Mouse (Mus musculus) limb, embryonic 12.5 days (tissue): ENCODE results near the gene Asic2. TPM values are rescaled to one million over a fixed set of nuclear protein-coding genes. Genes with fewer than 3 reads are reported as not detected.

ENCODE experiments used
- ATAC-seq: fragments of 200-750 bp; cut with Nextera tagmentation; 2 replicates; pipeline ENCODE4 v1.8.0; 2017; ENCODE audit warnings: low read depth, moderate TSS enrichment; ENCODE audit not compliant: insufficient number of reproducible peaks, insufficient read depth, low FRiP score, low TSS enrichment
- H3K27ac ChIP-seq: fragments of 300-500 bp; sonication (generic); 2 replicates; pipeline ENCODE4 v1.5.1; 2016; ENCODE audit warnings: mild to moderate bottlenecking, moderate library complexity
- H3K27me3 ChIP-seq: fragments of 300-500 bp; sonication (generic); 2 replicates; pipeline ENCODE4 v1.6.1; 2016; ENCODE audit warnings: mild to moderate bottlenecking, moderate library complexity
- H3K36me3 ChIP-seq: fragments of 300-500 bp; sonication (generic); 2 replicates; pipeline ENCODE4 v1.6.1; 2016; ENCODE audit warnings: mild to moderate bottlenecking, moderate library complexity
- H3K4me1 ChIP-seq: fragments of 300-500 bp; sonication (generic); replicated peaks from 2 replicates; pipeline ENCODE4 v1.6.1; 2016
- H3K4me2 ChIP-seq: fragments of 300-500 bp; sonication (generic); 2 replicates; pipeline ENCODE4 v1.6.1; 2016; ENCODE audit warnings: mild to moderate bottlenecking, moderate library complexity
- H3K4me3 ChIP-seq: fragments of 300-500 bp; sonication (generic); replicated peaks from 2 replicates; pipeline ENCODE4 v1.5.1; 2016; ENCODE audit warnings: mild to moderate bottlenecking
- H3K9ac ChIP-seq: fragments of 300-500 bp; sonication (generic); replicated peaks from 2 replicates; pipeline ENCODE4 v1.6.1; 2016; ENCODE audit warnings: mild to moderate bottlenecking, moderate library complexity
- H3K9me3 ChIP-seq: fragments of 300-500 bp; sonication (generic); 2 replicates; pipeline ENCODE4 v1.6.1; 2016; ENCODE audit warnings: mild to moderate bottlenecking, moderate library complexity
- WGBS: fragments of 180-500 bp; shearing (Covaris S2); methylation state at CpG from one replicate; pipeline ENCODE4 v1.1.7; 2016; 5-methylcytosine and 5-hydroxymethylcytosine counted together
- polyA plus RNA-seq: library from polyadenylated mRNA; unstranded; fragments of >200 nt; fragmentation: Nextera tagmentation; extraction: Ambion mirVana; gene quantifications from 2 replicates; pipeline ENCODE4 v1.2.1, GENCODE M21; 2016

Gene Asic2
- polyA plus RNA-seq, 1 experiment from 2014 or later: 0.51 TPM

GRCm38 (mm10) chr11:81092161-81092560 is 876.1 kb downstream of the Asic2 start:
- 92% methylated on average over 2 of the region's 2 CpGs for WGBS
- no peak for ATAC-seq

GRCm38 (mm10) chr11:81083822-81084221 is 884.4 kb downstream of the Asic2 start:
- Histone ChIP-seq H3K4me1 (0 out of 2 replicates have a peak, but pooled peaks cover 3% of the 10 kb centered on the region), H3K27me3 (no peaks in the 10 kb centered on the region), H3K4me3 (no peak overlapping the region), H3K36me3 (no peaks in the 10 kb centered on the region), H3K9ac (no peak overlapping the region), H3K4me2 (no peak overlapping the region), H3K9me3 (no peaks in the 10 kb centered on the region), H3K27ac (no peak overlapping the region)
- no peak for ATAC-seq
- 81% methylated on average over 4 of the region's 4 CpGs for WGBS

More at GRCm38 (mm10) chr11:81092161-81092560, 876.1 kb downstream of the Asic2 start:
- no peaks in the 10 kb centered on the region for H3K36me3 ChIP-seq
- no peak overlapping the region for H3K4me3 ChIP-seq
- H3K27ac ChIP-seq: no peak overlapping the region
- no peaks in the 10 kb centered on the region; the same call in 1 of the 2 replicates for H3K27me3 ChIP-seq
- H3K9me3 ChIP-seq: no peaks in the 10 kb centered on the region
- no peak overlapping the region for H3K4me2 ChIP-seq
- peaks cover 16% of the 10 kb centered on the region for H3K4me1 ChIP-seq
- H3K9ac ChIP-seq: no peak overlapping the region

GRCm38 (mm10) chr11:81080076-81080805 is 888.0 kb downstream of the Asic2 start:
- Histone ChIP-seq H3K36me3 (no peaks in the 10 kb centered on the region), H3K9ac (no peak overlapping the region), H3K27ac (no peak overlapping the region), H3K4me1 (0 out of 2 replicates have a peak, but pooled peaks cover 3% of the 10 kb centered on the region), H3K27me3 (no peaks in the 10 kb centered on the region), H3K9me3 (no peaks in the 10 kb centered on the region), H3K4me3 (no peak overlapping the region), H3K4me2 (no peak overlapping the region)
- 75% methylated on average over 11 of the region's 11 CpGs for WGBS
- ATAC-seq: no peak

GRCm38 (mm10) chr11:81079237-81079636 is 889.0 kb downstream of the Asic2 start:
- no peak for ATAC-seq
- Histone ChIP-seq H3K27me3 (no peaks in the 10 kb centered on the region), H3K4me1 (0 out of 2 replicates have a peak, but pooled peaks cover 3% of the 10 kb centered on the region), H3K4me3 (no peak overlapping the region), H3K27ac (no peak overlapping the region), H3K4me2 (no peak overlapping the region), H3K9ac (no peak overlapping the region), H3K9me3 (no peaks in the 10 kb centered on the region), H3K36me3 (no peaks in the 10 kb centered on the region)
- WGBS: 79% methylated on average over 3 of the region's 3 CpGs

GRCm38 (mm10) chr11:81071836-81072235 is 896.4 kb downstream of the Asic2 start:
- H3K9me3 ChIP-seq: no peaks in the 10 kb centered on the region
- H3K4me1 ChIP-seq: no peaks in the 10 kb centered on the region
- ATAC-seq: no peak
- no peaks in the 10 kb centered on the region for H3K27me3 ChIP-seq
- H3K4me3 ChIP-seq: no peak overlapping the region
- H3K4me2 ChIP-seq: no peak overlapping the region
- 93% methylated on average over 4 of the region's 4 CpGs for WGBS
- H3K36me3 ChIP-seq: no peaks in the 10 kb centered on the region
- no peak overlapping the region for H3K9ac ChIP-seq
- H3K27ac ChIP-seq: no peak overlapping the region

- no peak overlapping the region for H3K4me2 ChIP-seq
- H3K9me3 ChIP-seq: no peaks in the 10 kb centered on the region
- no peak overlapping the region for H3K27ac ChIP-seq
- ATAC-seq: no peak
- no peak overlapping the region for H3K9ac ChIP-seq
- no peaks in the 10 kb centered on the region for H3K4me1 ChIP-seq
- H3K27me3 ChIP-seq: no peaks in the 10 kb centered on the region
- H3K4me3 ChIP-seq: no peak overlapping the region
- 85% methylated on average over 11 of the region's 11 CpGs for WGBS
- no peaks in the 10 kb centered on the region for H3K36me3 ChIP-seq
These were observed 902.9 kb downstream of the Asic2 start for GRCm38 (mm10) chr11:81065386-81065785.

- H3K4me1 ChIP-seq: no peaks in the 10 kb centered on the region
- H3K27me3 ChIP-seq: no peaks in the 10 kb centered on the region
- no peak for ATAC-seq
- H3K9me3 ChIP-seq: no peaks in the 10 kb centered on the region
- no peak overlapping the region for H3K9ac ChIP-seq
- no peak overlapping the region for H3K4me3 ChIP-seq
- H3K36me3 ChIP-seq: no peaks in the 10 kb centered on the region
- WGBS: 90% methylated on average over 2 of the region's 2 CpGs
- no peak overlapping the region for H3K27ac ChIP-seq
- no peak overlapping the region for H3K4me2 ChIP-seq
These were observed 904.3 kb downstream of the Asic2 start for GRCm38 (mm10) chr11:81064006-81064405.

GRCm38 (mm10) chr11:81060077-81060476 is 908.2 kb downstream of the Asic2 start:
- no peaks in the 10 kb centered on the region for H3K4me1 ChIP-seq
- 80% methylated on average over 2 of the region's 2 CpGs for WGBS
- no peaks in the 10 kb centered on the region for H3K27me3 ChIP-seq
- H3K36me3 ChIP-seq: no peaks in the 10 kb centered on the region
- H3K9me3 ChIP-seq: no peaks in the 10 kb centered on the region
- no peak overlapping the region for H3K9ac ChIP-seq
- ATAC-seq: no peak
- H3K27ac ChIP-seq: no peak overlapping the region
- H3K4me2 ChIP-seq: no peak overlapping the region
- H3K4me3 ChIP-seq: no peak overlapping the region

GRCm38 (mm10) chr11:81059546-81059945 is 908.7 kb downstream of the Asic2 start:
- H3K9me3 ChIP-seq: no peaks in the 10 kb centered on the region
- H3K9ac ChIP-seq: no peak overlapping the region
- no peak for ATAC-seq
- no peaks in the 10 kb centered on the region for H3K27me3 ChIP-seq
- WGBS: 85% methylated on average over 9 of the region's 9 CpGs
- no peaks in the 10 kb centered on the region for H3K36me3 ChIP-seq
- no peak overlapping the region for H3K4me2 ChIP-seq
- no peaks in the 10 kb centered on the region for H3K4me1 ChIP-seq
- no peak overlapping the region for H3K27ac ChIP-seq
- no peak overlapping the region for H3K4me3 ChIP-seq

- 91% methylated on average over 3 of the region's 3 CpGs for WGBS
- H3K4me3 ChIP-seq: no peak overlapping the region
- no peaks in the 10 kb centered on the region for H3K4me1 ChIP-seq
- no peak overlapping the region for H3K4me2 ChIP-seq
- ATAC-seq: no peak
- no peak overlapping the region for H3K9ac ChIP-seq
- H3K27ac ChIP-seq: no peak overlapping the region
- no peaks in the 10 kb centered on the region for H3K9me3 ChIP-seq
- H3K27me3 ChIP-seq: no peaks in the 10 kb centered on the region
- H3K36me3 ChIP-seq: no peaks in the 10 kb centered on the region
These were observed 910.8 kb downstream of the Asic2 start for GRCm38 (mm10) chr11:81057506-81057905.

GRCm38 (mm10) chr11:81056776-81057175 is 911.5 kb downstream of the Asic2 start:
- H3K36me3 ChIP-seq: no peaks in the 10 kb centered on the region

More at GRCm38 (mm10) chr11:81056776-81057175, 911.5 kb downstream of the Asic2 start:
- Histone ChIP-seq H3K4me1 (no peaks in the 10 kb centered on the region), H3K27me3 (no peaks in the 10 kb centered on the region), H3K9me3 (no peaks in the 10 kb centered on the region), H3K9ac (no peak overlapping the region), H3K4me3 (no peak overlapping the region), H3K27ac (no peak overlapping the region), H3K4me2 (no peak overlapping the region)
- ATAC-seq: no peak
- 92% methylated on average over 9 of the region's 9 CpGs for WGBS
